Mouse (Mus musculus) adrenal gland, postnatal 25 days (tissue): ENCODE results near the gene Lgals7. TPM values are rescaled to one million over a fixed set of nuclear protein-coding genes. Genes with fewer than 3 reads are reported as not detected.
A peak's percentile ranks its signal among the peaks of the same experiment; 100 is the strongest.
"Not testable (repeated sequence)": the region's sequence is repeated elsewhere in the genome, so short reads cannot be mapped to it uniquely, and the experiment has no call there.

ENCODE experiments used
- DNase-seq: peaks from one replicate; pipeline ENCODE4 v3.0.0; 2021; ENCODE audit warnings: mixed read lengths
- total RNA-seq: library from RNA; stranded (reverse); gene quantifications from 2 replicates; pipeline ENCODE4 v1.2.3, GENCODE M21; 2021

Gene Lgals7
- total RNA-seq, 1 experiment from 2014 or later: not detected

DNA sequence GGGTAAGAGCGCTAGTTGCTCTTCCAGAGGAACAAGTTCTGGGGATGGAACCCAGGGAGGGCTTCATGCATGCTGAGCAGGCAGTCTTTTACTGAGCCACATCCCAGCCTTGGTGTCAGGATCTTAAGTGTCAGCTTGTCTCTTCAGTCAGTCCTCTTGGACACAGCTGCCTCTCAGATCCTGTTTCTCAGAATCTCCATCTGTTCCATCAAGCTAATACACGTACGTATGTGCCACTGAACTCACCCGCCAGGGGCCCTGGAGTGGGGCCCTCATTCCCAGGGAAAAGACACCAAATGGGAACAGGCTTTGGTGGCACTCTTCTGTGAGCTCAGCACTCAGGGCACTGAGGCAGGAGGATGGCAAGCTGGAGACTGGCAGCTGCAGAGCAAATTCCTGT, 14.2 kb downstream of the Lgals7 start:
- DNase-seq: no peak

DNA sequence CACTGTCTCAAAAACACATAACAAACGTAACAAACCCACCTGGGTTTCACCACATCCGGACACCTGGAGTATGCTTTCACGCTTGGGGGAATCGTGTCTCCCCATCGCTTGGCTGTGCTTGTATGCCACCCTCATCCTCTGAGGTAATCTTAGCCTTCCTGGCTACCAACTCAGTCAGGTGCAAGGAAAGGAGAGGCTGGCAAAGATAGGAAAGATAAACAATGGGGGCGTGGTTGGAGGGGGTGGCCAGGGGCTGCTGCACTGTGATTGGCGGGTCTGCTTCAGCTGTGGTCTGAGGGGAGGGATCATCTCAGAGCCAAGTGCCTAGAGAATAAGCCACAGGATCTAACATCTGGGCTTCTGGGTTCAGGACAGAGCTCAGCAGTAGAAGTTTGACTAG, 16.0 kb downstream of the Lgals7 start:
- no peak for DNase-seq

DNA sequence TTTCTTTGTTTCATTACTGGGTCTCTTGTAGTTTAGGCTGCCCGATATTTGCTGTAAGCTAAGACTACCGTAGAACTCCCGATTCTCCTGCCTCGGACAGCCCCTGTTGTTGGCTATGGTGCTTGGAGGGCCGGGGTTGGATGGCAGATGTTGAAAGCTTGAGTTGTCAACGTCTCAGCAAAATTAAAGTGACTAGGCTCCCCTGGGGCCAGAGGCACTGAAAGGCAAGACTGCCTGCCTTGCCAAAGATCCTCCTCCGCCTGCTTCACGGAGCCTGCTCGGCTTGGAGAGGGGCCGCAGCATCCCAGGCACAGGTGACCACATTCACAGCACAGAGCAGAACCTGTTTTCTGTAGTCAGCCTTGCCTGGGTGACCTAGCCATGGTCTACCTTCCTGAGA, 16.9 kb downstream of the Lgals7 start:
- DNase-seq: no peak

DNA sequence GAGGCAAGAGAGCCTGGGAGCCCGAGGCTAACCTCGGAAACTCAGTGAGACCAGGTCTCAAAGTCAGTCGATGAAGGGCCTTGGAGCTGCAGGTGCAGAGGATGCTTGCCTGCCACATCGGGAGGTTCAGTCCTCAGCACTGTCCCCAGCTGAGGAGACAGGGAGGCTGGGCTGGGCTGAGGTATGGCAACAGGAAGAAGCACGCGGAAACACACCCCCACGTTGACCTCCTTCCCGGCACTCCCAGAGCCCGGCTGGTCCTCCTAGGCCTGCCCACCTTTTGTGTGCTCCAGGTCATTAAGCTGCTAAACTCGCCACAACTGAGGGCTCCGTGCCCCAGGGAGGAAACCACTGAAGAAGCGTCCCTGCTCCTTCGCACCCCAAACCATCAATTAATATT, 17.5 kb downstream of the Lgals7 start, which contains the start of gene Capn12:
Capn12 (plus strand) TSS at position 224 of the 400 bp plus-strand sequence.
- DNase-seq: no peak

DNA sequence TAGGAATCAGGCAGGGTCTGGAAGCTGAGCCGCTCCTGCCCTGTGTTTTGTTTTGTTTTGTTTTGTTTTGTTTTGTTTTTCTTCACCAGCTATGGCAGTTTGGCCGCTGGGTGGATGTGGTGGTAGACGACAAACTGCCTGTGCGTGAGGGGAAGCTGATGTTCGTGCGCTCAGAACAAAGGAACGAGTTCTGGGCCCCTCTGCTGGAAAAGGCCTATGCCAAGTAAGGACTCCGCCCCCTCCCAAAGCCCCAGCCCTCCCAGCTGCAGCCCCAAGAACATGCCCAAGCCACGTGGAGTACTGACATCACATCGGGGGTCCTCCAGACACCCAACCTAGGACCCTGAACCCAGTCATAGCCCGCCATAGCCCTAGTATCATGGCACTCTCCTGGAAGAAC, 19.4 kb downstream of the Lgals7 start:
- no peak for DNase-seq

DNA sequence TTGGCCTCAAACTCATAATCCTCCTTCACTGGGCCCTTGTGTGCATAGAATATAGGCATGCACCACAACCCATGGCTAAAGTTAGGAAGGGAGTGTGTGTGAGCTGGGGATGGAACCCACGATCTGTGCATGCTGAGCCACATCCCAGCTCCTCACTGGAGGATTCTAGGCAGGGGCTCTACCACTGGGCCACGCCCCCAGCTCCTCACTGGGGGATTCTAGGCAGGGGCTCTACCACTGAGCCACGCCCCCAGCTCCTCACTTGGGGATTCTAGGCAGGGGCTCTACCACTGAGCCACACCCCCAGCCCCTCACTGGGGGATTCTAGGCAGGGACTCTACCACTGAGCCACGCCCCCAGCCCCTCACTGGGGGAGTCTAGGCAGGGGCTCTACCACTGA, 20.1 kb downstream of the Lgals7 start:
- not testable (repeated sequence) for DNase-seq

DNA sequence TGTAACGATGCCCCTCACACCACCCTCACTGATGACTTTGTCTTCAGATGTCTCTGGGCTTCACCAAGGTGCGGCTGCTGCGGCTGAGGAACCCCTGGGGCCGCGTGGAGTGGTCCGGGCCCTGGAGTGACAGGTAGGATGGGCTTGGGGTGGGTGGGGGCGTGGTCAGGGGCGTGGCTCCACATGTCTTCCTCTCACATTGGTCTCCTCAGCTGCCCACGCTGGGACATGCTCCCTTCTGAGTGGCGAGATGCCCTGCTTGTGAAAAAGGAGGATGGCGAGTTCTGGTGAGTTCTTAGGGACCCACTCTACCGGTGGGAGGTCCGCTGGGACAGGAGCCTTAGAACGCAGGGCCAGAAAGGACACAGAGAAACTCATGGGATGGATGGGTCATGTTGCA, 22.8 kb downstream of the Lgals7 start:
- DNase-seq: no peak

DNA sequence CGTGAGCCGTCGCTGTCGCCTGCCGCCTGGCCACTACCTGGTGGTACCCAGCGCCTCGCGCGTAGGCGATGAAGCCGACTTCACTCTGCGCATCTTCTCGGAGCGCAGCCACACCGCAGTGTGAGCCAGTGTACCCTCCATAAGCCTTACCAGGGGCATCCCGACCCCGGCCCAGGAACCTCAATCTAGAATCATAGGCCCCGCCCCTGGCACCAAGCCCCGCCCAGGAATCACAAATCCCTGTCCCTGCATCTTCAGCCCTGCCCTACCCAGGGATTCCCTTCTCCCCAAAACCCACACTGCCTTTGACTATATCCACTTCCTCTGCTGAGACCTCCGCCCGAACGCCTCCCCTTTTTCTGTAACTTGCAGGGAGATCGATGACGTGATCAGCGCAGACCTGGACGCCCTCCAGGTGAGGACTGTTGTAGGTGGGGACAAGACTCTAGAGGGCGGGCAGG, 25.1 kb downstream of the Lgals7 start:
- no peak for DNase-seq

DNA sequence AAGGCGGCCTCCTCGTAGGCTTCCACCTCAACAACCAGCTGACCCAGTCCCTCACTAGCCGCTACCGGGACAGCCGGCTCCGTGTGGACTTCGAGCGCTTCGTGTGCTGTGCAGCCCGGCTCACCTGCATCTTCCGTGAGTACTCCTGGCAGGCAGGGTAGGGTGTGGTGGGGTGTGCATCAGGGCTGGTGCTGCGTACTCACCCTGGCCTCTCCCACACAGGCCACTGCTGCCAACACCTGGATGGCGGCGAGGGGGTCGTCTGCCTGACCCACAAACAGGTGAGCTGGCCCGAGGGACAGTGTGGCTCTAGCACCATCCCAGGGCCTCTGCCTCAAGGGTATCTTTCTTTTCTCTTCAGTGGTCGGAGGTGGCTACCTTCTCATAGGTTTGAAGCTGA, 28.9 kb downstream of the Lgals7 start:
- no peak for DNase-seq

DNA sequence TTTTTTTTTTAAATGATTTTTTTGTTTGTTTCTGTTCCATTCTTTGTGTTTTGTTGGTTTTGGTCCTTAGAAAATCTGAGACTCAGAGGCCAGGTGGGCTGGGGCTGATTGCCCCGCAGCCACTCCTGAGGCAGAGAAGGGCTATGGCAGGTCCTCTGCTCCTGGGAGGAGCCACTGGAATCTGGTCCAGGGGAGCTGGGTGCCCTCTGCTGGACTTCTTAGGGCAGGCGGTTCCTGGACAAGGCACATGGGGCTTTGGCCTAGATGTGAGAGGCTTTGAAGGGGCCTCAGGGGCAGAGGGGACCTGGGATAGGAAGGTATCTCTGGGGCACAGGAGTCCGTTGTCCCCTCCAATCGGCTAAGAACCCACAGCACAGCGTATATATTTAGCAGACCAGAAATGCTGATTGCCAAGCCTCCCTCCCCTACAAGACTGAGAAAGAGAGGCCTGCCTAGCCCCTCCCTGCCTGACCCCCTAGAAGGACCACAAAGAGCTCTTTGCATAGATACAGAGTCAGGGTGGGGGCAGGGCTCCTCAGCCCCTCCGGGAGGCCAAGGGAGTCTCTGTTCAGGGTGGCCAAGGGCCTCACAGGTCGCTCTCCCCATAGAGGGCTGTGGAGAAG, 30.1 kb downstream of the Lgals7 start:
- DNase-seq: peak; percentile 65

DNA sequence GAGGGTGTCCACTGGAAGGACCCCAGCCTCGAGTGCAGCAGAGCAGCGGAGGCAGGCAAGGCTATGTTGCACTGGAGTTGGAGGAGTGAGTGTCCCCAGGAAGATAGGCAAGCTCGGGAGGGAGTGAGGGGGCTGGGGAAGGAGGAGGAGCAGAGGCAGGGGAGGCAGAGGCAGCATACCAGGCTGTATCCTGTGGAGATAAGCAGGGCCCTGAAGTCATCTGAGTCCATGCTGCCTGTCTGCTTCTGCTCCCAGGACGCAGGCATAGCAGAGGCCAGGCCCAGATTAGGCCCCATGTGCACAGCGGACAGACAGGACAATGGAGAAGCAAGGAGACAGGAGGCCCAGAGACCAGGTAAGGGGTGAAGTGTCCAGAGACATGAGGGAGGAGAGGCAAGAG, 31.3 kb downstream of the Lgals7 start:
- DNase-seq: no peak

DNA sequence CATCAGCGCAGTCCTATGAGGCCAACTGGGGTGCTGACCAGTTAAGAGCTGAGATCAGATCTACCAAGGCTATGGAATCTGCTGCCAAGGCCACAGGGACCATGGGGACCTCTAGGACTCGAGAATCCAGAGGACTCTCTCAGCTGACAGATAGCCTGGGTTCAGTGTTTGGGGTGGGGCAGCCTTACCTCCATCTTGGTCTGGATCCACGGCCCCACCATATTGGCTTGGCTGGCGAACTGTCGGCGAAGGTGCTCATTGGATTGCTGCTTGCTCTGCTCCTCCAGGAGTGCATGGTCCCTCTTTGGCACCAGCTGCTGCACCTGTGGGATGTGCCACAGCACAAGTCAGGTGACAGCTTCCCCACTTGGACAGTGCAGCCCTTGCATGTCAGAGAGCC, 34.0 kb downstream of the Lgals7 start:
- DNase-seq: no peak

DNA sequence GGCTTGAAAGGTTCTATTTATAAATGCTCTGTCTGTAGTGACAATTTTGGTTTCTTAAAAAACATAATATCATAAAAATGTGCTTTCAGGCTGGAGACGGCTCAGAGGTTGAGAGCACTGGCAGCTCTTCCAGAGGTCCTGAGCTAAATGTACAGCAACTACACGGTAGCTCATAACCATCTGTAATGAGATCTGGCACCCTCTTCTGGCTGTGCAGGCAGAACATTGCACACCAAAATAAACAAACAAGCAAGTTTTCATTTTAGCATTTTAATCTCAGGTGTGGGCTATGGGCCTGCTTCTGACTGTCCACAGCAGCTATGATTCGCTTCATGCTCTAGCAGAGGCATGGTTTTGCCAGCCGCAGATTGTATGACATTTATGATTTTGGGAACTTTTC, 36.3 kb downstream of the Lgals7 start:
- no peak for DNase-seq

DNA sequence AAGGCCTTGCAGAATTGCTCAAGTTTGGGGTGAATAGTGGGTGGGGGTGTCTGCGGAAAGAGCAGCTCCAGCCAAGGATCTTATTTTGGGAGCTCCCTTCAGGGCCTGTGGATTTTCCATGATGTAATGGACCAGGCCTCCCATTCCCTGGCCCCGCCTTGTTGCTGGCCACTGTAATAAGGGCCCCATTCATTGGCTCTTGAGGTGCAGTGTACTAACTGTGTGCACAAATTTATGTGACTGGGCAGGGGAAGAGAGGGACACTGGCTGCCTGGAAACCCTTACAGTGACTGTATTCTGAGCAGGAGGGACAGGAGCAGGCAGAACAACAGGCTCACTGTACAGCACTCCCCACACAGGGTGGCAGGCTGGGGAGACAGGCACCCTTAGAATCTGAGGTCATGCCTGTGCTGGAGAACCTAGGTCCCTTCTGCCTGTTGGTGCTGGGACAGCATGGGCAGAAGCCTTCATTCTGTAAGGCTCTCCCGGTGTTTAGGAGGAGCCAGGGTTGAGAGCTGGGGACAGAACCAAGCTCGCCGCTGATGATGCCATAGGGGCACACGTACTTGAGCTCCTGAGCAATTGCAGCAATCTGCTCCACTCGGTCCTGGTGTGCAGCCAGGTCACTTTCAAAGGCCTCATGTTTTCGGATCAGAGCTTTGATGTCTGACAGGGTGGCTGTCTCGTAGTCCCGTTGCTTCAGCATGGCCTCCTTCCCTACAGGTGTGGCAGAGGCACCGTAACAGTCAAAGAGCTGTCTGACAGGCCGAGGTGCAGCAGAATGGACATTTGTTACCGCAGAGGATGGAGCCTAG, 37.9 kb downstream of the Lgals7 start:
- DNase-seq: no peak

DNA sequence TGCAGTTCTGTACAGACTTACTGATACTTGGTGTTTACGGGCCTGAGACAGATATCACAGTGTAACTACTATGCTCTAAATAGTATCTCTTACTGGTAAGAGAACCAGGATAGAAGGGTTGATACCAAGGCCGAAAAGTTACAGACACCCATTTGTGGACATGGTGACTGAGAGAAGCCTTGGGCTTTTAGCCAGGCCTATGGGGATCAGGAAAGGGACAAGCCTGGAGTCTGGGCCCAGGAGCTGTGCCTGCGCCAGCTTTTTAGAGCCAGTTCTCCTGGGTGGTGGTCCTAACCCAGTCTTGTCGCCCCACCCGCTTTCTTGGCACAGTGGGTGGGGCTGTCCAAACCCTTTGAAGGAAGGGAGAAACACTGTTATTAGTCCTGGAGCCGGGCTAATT, 38.5 kb downstream of the Lgals7 start:
- DNase-seq: no peak

DNA sequence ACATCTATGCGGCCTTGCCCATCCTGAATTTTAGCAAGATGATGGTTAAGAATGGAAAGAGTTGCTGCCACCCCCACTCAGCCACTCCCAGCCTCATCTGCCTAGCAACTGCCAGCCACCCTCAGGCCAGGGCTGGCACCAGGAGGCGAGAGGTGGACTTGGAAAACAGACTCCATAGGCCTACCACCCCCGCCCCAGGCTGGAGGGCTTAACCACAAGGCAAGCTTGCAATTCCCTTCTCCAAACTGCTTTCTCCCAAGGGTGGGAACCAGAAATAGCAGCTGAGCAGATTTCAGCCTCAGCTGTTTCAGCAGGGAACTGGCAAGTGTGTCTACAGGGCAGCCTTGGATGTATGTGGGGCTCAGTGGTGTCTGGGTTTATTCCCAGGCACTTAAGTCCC, 39.2 kb downstream of the Lgals7 start:
- no peak for DNase-seq

DNA sequence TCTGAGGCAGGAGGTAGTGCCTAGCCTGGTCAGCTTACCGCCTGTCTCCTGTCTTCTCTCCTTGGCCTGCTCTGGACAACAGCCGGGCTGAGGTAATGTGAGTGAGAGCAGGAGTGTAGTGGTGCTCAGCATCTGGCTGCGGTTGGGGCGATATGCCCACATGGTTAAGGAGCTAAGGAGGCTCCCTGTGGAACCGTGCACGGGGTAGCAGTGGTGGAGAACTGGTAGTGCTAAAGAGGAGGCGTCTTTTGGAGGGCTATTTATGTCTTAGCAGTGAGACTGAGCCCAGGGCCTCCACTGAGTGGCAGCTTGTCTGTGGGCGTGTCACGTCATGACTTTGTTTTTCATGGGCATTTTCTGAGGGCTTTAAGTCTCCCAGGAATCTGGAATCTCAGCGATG, 40.1 kb downstream of the Lgals7 start:
- DNase-seq: no peak

DNA sequence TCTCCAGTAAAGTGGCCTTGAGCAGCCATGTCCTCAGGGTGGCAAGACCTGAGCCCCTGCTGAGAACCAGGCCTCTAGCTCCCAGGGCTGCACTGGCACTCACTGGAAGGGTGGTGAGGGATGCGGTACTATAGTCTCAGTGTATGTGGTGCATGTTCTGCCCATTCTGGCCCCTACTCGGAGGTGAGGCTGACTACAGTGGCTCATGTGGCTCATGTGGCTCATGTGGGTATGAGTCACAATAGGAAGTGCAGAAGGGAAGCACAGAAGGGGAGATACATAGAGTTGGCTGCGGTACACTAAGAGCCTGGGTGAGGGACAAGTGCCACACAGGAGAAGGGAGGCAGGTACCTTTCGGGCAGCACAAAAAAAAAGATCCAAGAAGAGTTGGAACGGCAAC, 43.5 kb downstream of the Lgals7 start:
- no peak for DNase-seq

DNA sequence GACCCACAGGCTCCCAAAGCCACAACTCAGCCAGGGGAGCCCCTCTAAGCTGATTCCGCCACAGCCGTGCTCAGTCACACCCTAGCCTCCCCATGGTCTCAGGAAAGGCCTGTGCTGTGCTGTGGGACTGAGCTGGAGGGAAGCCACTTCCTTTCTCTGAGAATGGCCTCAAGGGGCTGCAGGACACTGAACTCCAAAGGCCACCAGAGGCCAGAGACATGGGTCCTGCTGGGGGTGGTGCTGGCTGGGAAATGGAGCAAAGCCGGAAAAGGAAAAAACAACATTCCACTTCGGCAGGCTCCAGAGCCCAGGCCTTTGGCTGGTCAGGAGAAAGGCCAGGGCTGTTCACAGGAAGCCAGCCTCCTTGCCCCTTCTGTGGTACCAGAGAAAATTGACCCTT, 48.0 kb downstream of the Lgals7 start:
- peak; percentile 38 for DNase-seq

DNA sequence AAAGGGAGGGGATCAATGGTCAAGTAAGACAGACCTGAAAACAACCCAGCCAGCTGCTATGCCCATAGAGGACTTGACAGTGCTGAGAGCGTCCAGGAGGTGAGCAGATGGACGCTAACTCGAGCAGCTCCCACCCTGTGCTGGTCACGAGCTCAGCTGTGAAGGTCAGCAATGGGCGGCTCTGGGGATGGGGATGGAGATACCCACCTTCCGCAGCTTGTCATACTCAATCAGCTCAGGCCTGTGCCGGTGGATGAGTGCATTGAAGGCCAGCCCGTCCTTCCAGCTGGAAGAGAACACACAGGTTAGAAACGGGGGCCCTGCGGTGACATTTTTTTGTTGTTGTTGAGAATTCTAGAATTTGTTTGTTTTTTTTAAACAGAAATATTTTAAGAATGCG, 49.5 kb downstream of the Lgals7 start:
- DNase-seq: no peak
